Mouse (Mus musculus) embryonic facial prominence, embryonic 13.5 days (tissue): ENCODE measurements around the gene Idnk. TPM values are rescaled to one million over a fixed set of nuclear protein-coding genes. Genes with fewer than 3 reads are reported as not detected.

Experiments
- polyA plus RNA-seq: library from polyadenylated mRNA; unstranded; fragments of >200 nt; fragmentation: Nextera tagmentation; extraction: Ambion mirVana; gene quantifications from 2 replicates; pipeline ENCODE4 v1.2.1, GENCODE M21; 2015

Idnk gene
- polyA plus RNA-seq, 1 experiment from 2014 or later = 46.3 TPM

Other genes with a start within 250 kb of the Idnk start
- 12.0 and 13.1 TPM in 2 replicates for gene Spock1, start 249.3 kb upstream of the Idnk start, polyA plus RNA-seq
- 2.5 and 3.5 TPM in 2 replicates for gene Klhl3, start 44.1 kb upstream of the Idnk start, polyA plus RNA-seq
- 58.5 and 64.2 TPM in 2 replicates for gene Hnrnpa0, start 29.1 kb upstream of the Idnk start, polyA plus RNA-seq
- 98.7 and 98.8 TPM in 2 replicates for gene Ubqln1, start 58.0 kb downstream of the Idnk start, polyA plus RNA-seq
- 24.2 and 26.3 TPM in 2 replicates for gene Gkap1, start 118.0 kb downstream of the Idnk start, polyA plus RNA-seq
- 0.73 and 0.98 TPM in 2 replicates for gene Kif27, start 201.5 kb downstream of the Idnk start, polyA plus RNA-seq
- gene 2210016F16Rik, start 227.6 kb downstream of the Idnk start, polyA plus RNA-seq = 25.6 and 26.3 TPM in 2 replicates
- 24.7 and 25.9 TPM in 2 replicates for gene Rmi1, start 244.6 kb downstream of the Idnk start, polyA plus RNA-seq
- gene Hnrnpk, start 245.7 kb downstream of the Idnk start, polyA plus RNA-seq = 1,653 and 1,754 TPM in 2 replicates